Mouse (Mus musculus): ENCODE results near the gene Cdkn2d. TPM values are rescaled to one million over a fixed set of nuclear protein-coding genes. Genes with fewer than 3 reads are reported as not detected.

The Cdkn2d gene
- polyA plus RNA-seq, 1 experiment, result 53.2 TPM

DNA sequence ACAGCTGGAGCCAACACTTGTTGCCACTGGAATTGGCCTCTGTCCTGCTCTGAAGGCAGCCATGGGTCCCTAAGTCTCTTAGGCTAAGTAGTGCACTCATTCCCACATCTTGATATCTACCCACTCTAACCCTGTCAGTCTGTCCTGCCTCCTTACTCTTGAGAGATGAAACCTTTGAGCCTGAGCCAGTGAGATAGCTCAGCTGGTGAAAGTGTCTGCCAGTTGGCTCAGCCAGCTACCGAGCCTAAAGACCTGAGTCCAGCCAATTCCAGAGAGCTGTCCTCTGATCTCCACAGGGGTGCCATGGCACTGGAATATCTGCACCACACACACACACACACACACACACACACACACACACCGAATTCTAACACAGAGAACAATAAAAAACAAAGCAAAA lies 40.7 kb downstream of the Cdkn2d start:
- H3K4me2 ChIP-seq (ENCODE audit: low read depth), result peak overlapping the region; percentile 27
- TF ChIP-seq REST (IDR thresholded peaks at IDR 0.05; ENCODE audit: insufficient read depth, insufficient read length), result no peak
- no peak for TF ChIP-seq MYOD1 (IDR thresholded peaks at IDR 0.05; ENCODE audit: control insufficient read depth in 1 of 3, insufficient read length in 2 of 3, low read depth in 2 of 3)
- TF ChIP-seq SRF (IDR thresholded peaks at IDR 0.05; ENCODE audit: control insufficient read depth, insufficient read length, low read depth), result no peak
- no peak for TF ChIP-seq CEBPB (IDR thresholded peaks at IDR 0.05; ENCODE audit: insufficient read depth, poor library complexity, severe bottlenecking)
- TF ChIP-seq POLR2AphosphoS2 (IDR thresholded peaks at IDR 0.05; ENCODE audit: insufficient read length, low read depth), result no peak
- no peak for TF ChIP-seq E2F4 (IDR thresholded peaks at IDR 0.05; ENCODE audit: insufficient read depth)
- TF ChIP-seq TCF3 (IDR thresholded peaks at IDR 0.05; ENCODE audit: insufficient read length, low read depth), result no peak
- TF ChIP-seq POLR2A (IDR thresholded peaks at IDR 0.05; ENCODE audit: insufficient read length, low read depth), result no peak
- H3K36me3 ChIP-seq (ENCODE audit: control insufficient read depth, insufficient read depth), result no peaks in the 10 kb centered on the region
- H3K79me2 ChIP-seq (ENCODE audit: control insufficient read depth, insufficient read depth), result no peaks in the 10 kb centered on the region
- no peak overlapping the region for H3ac ChIP-seq (ENCODE audit: control insufficient read depth, insufficient read length)
- peaks cover 4% of the 10 kb centered on the region for H3K27me3 ChIP-seq (ENCODE audit: control insufficient read depth, insufficient read depth, insufficient read length)
- no peak overlapping the region for H3K4me3 ChIP-seq

DNA sequence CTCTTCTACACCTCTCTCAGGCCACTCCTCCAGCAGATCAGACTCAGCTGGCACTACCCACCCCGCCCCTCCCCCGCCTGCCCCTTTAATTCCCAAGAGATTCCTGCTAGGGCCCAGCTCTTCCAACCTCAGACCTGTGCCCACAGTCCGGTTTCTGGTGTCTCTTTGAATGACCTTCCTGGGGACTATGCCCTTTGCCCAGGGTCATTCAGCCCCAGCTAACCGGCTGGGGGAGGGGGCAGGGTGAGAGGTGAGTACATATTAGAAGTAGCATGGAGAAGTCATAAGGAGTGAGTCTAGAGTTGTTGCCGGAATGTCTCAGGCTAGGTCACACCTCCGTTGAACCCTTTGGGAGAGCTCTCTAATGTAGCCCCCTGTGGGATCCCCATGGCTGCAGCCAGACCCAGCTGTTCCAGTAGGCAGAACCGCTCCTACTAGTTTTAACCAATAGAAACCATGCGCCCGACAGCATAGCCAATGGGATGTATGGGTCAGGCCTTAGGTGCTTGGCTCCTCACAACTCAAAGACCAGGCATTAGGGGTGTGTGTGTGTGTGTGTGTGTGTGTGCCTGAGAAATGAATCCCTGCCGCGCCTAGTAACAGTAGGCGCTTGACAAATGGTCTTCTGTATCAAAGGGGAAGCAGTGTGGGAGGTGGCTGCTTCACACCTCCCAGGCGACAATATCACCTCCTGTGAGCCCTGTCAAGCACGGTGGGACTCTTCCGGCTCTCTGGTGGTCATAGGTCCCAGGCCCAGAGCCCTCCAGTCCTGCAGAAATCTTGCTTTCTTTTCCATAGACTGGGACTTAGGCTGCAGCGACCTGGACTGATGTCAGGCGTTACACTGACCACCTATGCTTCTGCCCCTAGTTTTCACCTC lies 41.3 kb downstream of the Cdkn2d start:
- peak overlapping the region; percentile 27 for H3K4me2 ChIP-seq (ENCODE audit: low read depth)
- no peak overlapping the region for H3K4me3 ChIP-seq
- H3ac ChIP-seq (ENCODE audit: control insufficient read depth, insufficient read length), result no peak overlapping the region
- peaks cover 10% of the 10 kb centered on the region for H3K27me3 ChIP-seq (ENCODE audit: control insufficient read depth, insufficient read depth, insufficient read length)
- TF ChIP-seq POLR2A (IDR thresholded peaks at IDR 0.05; ENCODE audit: insufficient read length, low read depth), result no peak
- no peak for TF ChIP-seq USF1 (IDR thresholded peaks at IDR 0.05; ENCODE audit: low read depth)
- no peak for TF ChIP-seq MAX (IDR thresholded peaks at IDR 0.05; ENCODE audit: low read depth)
- TF ChIP-seq TCF3 (IDR thresholded peaks at IDR 0.05; ENCODE audit: insufficient read length, low read depth), result no peak
- TF ChIP-seq TCF12 (IDR thresholded peaks at IDR 0.05; ENCODE audit: insufficient read depth, poor library complexity, severe bottlenecking), result no peak
- no peak for TF ChIP-seq CEBPB (IDR thresholded peaks at IDR 0.05; ENCODE audit: insufficient read depth, poor library complexity, severe bottlenecking)
- no peak for TF ChIP-seq REST (IDR thresholded peaks at IDR 0.05; ENCODE audit: insufficient read depth, insufficient read length)
- peak in 1 of 3 experiments; percentile 24 for TF ChIP-seq MYOG (IDR thresholded peaks at IDR 0.05; ENCODE audit: control insufficient read depth in 1 of 3, insufficient read depth in 1 of 3, insufficient read length in 2 of 3, low read depth in 2 of 3)
- H3K79me2 ChIP-seq (ENCODE audit: control insufficient read depth, insufficient read depth), result no peaks in the 10 kb centered on the region
- H3K36me3 ChIP-seq (ENCODE audit: control insufficient read depth, insufficient read depth), result no peaks in the 10 kb centered on the region

DNA sequence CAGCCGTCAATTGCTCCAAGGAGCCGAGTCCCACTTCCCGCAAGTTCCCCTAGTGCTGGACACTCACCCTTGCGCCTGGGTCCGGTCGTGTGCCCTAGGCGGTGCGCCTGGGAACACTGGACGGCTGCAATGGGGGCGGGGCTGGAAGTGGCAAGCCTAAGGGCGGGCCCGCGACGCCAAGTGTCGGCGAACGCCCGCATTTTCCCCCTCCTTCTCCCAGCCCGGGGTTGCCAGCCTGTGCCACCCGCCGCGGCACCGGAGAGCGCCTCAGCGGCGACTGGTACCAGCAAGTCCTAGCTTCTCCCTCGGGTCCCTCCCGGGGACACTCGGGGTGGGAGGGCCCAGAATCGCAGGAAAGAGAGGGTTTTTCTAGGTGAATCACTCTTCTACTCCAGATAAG lies 42.9 kb downstream of the Cdkn2d start, which contains the start of gene S1pr5:
Gene S1pr5, minus strand, starts transcription at position 118 of the 400 bp plus-strand sequence.
- H3K4me2 ChIP-seq (ENCODE audit: low read depth), result peak within 1 kb of the TSS; percentile 65
- H3K27me3 ChIP-seq (ENCODE audit: control insufficient read depth, insufficient read depth, insufficient read length), result peaks cover 25% of the 10 kb centered on the region
- H3K4me3 ChIP-seq, result no peak within 1 kb of the TSS
- TF ChIP-seq SRF (IDR thresholded peaks at IDR 0.05; ENCODE audit: control insufficient read depth, insufficient read length, low read depth) (no peak), POLR2A (IDR thresholded peaks at IDR 0.05; ENCODE audit: insufficient read length, low read depth) (peak; percentile 27), CEBPB (IDR thresholded peaks at IDR 0.05; ENCODE audit: insufficient read depth, poor library complexity, severe bottlenecking) (no peak)
- H3K36me3 ChIP-seq (ENCODE audit: control insufficient read depth, insufficient read depth), result no peaks in the 10 kb centered on the region
- H3K79me2 ChIP-seq (ENCODE audit: control insufficient read depth, insufficient read depth), result no peaks in the 10 kb centered on the region
- H3ac ChIP-seq (ENCODE audit: control insufficient read depth, insufficient read length), result no peak within 1 kb of the TSS

- TF ChIP-seq TCF12 (IDR thresholded peaks at IDR 0.05; ENCODE audit: insufficient read depth, poor library complexity, severe bottlenecking) (no peak), POLR2A (IDR thresholded peaks at IDR 0.05; ENCODE audit: insufficient read length, low read depth) (no peak), TCF3 (IDR thresholded peaks at IDR 0.05; ENCODE audit: insufficient read length, low read depth) (no peak), USF1 (IDR thresholded peaks at IDR 0.05; ENCODE audit: low read depth) (no peak), POLR2AphosphoS2 (IDR thresholded peaks at IDR 0.05; ENCODE audit: insufficient read length, low read depth) (no peak), SRF (IDR thresholded peaks at IDR 0.05; ENCODE audit: control insufficient read depth, insufficient read length, low read depth) (no peak), MAX (IDR thresholded peaks at IDR 0.05; ENCODE audit: low read depth) (no peak), MYOD1 (IDR thresholded peaks at IDR 0.05; ENCODE audit: control insufficient read depth in 1 of 3, insufficient read length in 2 of 3, low read depth in 2 of 3) (no peak)
- no peak overlapping the region for H3K4me2 ChIP-seq (ENCODE audit: low read depth)
- no peaks in the 10 kb centered on the region for H3K79me2 ChIP-seq (ENCODE audit: control insufficient read depth, insufficient read depth)
- peaks cover 25% of the 10 kb centered on the region for H3K27me3 ChIP-seq (ENCODE audit: control insufficient read depth, insufficient read depth, insufficient read length)
- no peak overlapping the region for H3ac ChIP-seq (ENCODE audit: control insufficient read depth, insufficient read length)
- no peaks in the 10 kb centered on the region for H3K36me3 ChIP-seq (ENCODE audit: control insufficient read depth, insufficient read depth)
- no peak overlapping the region for H3K4me3 ChIP-seq
Observed at GRCm38 (mm10) chr9:21246342-21246741, 44.9 kb downstream of the Cdkn2d start.

DNA sequence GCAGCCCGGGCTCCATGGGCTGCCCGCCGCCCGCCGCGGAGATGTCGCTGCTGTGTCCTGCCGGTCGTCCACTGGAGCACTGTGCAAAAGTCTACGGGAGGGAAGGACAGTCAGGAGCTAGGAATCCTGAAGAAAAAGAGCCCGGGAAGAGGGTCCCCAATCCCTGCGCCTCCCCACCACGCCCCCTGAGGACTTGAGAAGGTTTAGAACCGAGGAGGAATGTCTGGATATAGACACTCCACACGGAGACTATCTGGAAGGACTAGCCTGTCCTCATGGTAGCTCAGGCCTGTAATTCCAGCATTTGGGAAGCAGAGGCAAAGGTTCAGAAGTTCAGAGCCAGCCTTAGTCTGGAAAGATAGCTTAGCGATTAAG lies 46.1 kb downstream of the Cdkn2d start:
- H3ac ChIP-seq (ENCODE audit: control insufficient read depth, insufficient read length), result no peak overlapping the region
- TF ChIP-seq MYOG (IDR thresholded peaks at IDR 0.05; ENCODE audit: control insufficient read depth in 1 of 3, insufficient read depth in 1 of 3, insufficient read length in 2 of 3, low read depth in 2 of 3) (no peak), MYOD1 (IDR thresholded peaks at IDR 0.05; ENCODE audit: control insufficient read depth in 1 of 3, insufficient read length in 2 of 3, low read depth in 2 of 3) (no peak), REST (IDR thresholded peaks at IDR 0.05; ENCODE audit: insufficient read depth, insufficient read length) (no peak), POLR2AphosphoS2 (IDR thresholded peaks at IDR 0.05; ENCODE audit: insufficient read length, low read depth) (no peak), USF1 (IDR thresholded peaks at IDR 0.05; ENCODE audit: low read depth) (no peak), SRF (IDR thresholded peaks at IDR 0.05; ENCODE audit: control insufficient read depth, insufficient read length, low read depth) (no peak), TCF12 (IDR thresholded peaks at IDR 0.05; ENCODE audit: insufficient read depth, poor library complexity, severe bottlenecking) (no peak), E2F4 (IDR thresholded peaks at IDR 0.05; ENCODE audit: insufficient read depth) (no peak), CEBPB (IDR thresholded peaks at IDR 0.05; ENCODE audit: insufficient read depth, poor library complexity, severe bottlenecking) (no peak)
- H3K4me3 ChIP-seq, result no peak overlapping the region
- H3K4me2 ChIP-seq (ENCODE audit: low read depth), result no peak overlapping the region
- H3K27me3 ChIP-seq (ENCODE audit: control insufficient read depth, insufficient read depth, insufficient read length), result peaks cover 25% of the 10 kb centered on the region
- no peaks in the 10 kb centered on the region for H3K79me2 ChIP-seq (ENCODE audit: control insufficient read depth, insufficient read depth)
- H3K36me3 ChIP-seq (ENCODE audit: control insufficient read depth, insufficient read depth), result no peaks in the 10 kb centered on the region
